Mouse (Mus musculus) cerebellum, adult 2 months (tissue): ENCODE measurements around the gene Serpina3j.

ENCODE experiments used
- CTCF ChIP-seq: fragments of 200-500 bp; IDR thresholded peaks from 2 replicates; pipeline ENCODE4 v1.5.1; 2011; ENCODE audit warnings: low read depth, mild to moderate bottlenecking, control low read depth, low read length, moderate library complexity, borderline replicate concordance; ENCODE audit not compliant: insufficient read depth
- POLR2A ChIP-seq: fragments of 200-500 bp; IDR thresholded peaks from 2 replicates; pipeline ENCODE4 v1.6.1; 2011; ENCODE audit warnings: low read length, control low read depth, borderline replicate concordance; ENCODE audit not compliant: insufficient read depth

DNA sequence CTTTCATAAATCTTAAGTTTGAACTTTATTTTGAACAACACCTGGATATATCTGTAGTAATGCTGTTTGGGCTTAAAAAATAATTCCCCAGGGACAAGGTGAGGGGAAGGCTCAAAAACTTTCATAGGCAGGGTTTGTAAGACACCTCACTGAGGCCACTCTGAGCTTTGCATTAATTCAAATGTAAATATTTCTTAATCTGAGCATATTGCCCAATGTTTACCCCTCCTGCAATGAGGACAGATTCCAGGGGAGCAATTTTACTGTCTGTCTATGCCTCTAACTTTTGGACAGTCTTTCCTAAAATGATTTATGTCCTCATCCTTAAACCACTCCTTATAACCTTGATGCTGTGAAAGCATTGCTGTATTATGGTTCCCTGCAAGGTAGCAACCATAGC is 26.0 kb upstream of the Serpina3j start:
- TF ChIP-seq CTCF: no peak
- TF ChIP-seq POLR2A: no peak
